Mouse (Mus musculus) liver, postnatal 0 days (tissue): ENCODE measurements at regions not wholly inside any gene's neighbourhood (a gene's known extent, or its start where the extent isn't known, plus 50 kb on each side); places are given as distances from the start of the nearest gene placed in this dataset.

ENCODE experiments used
- ATAC-seq: fragments of 200-750 bp; cut with Nextera tagmentation; 2 replicates; pipeline ENCODE4 v1.8.0; 2017; ENCODE audit warnings: mild to moderate bottlenecking, moderate library complexity
- DNase-seq: peaks from one replicate; pipeline ENCODE4 v3.0.0-alpha.2; 2016
- H3K27ac ChIP-seq: fragments of 300-500 bp; sonication (generic); 2 replicates; pipeline ENCODE4 v1.5.1; 2014; ENCODE audit warnings: antibody characterized with exemption, moderate library complexity, mild to moderate bottlenecking, low read depth
- H3K27me3 ChIP-seq: fragments of 300-500 bp; sonication (generic); 2 replicates; pipeline ENCODE4 v1.6.1; 2014; ENCODE audit warnings: low read length, control low read depth, mixed read lengths; ENCODE audit not compliant: insufficient read depth
- H3K36me3 ChIP-seq: fragments of 300-500 bp; sonication (generic); replicated peaks from 2 replicates; pipeline ENCODE4 v1.6.1; 2014; ENCODE audit warnings: mild to moderate bottlenecking, control low read depth, low read length, moderate library complexity, mixed read lengths; ENCODE audit not compliant: insufficient read depth
- H3K4me1 ChIP-seq: fragments of 300-500 bp; sonication (generic); 2 replicates; pipeline ENCODE4 v1.6.1; 2014; ENCODE audit warnings: antibody characterized with exemption, mild to moderate bottlenecking, control low read depth; ENCODE audit not compliant: insufficient read depth
- H3K4me2 ChIP-seq: fragments of 300-500 bp; sonication (generic); 2 replicates; pipeline ENCODE4 v1.6.1; 2014; ENCODE audit warnings: low read depth, mild to moderate bottlenecking, low read length, moderate library complexity, mixed read lengths
- H3K4me3 ChIP-seq: fragments of 300-500 bp; sonication (generic); 2 replicates; pipeline ENCODE4 v1.5.1; 2014; ENCODE audit warnings: low read depth, low read length
- H3K9ac ChIP-seq: fragments of 300-500 bp; sonication (generic); replicated peaks from 2 replicates; pipeline ENCODE4 v1.6.1; 2014; ENCODE audit warnings: mild to moderate bottlenecking, moderate library complexity
- H3K9me3 ChIP-seq: fragments of 300-500 bp; sonication (generic); 2 replicates; pipeline ENCODE4 v1.6.1; 2016; ENCODE audit warnings: mild to moderate bottlenecking, control low read depth, low read length, mixed read lengths
- CTCF ChIP-seq: sonication (generic); IDR thresholded peaks from 2 replicates; pipeline ENCODE4 v1.5.1; 2016; ENCODE audit warnings: antibody characterized with exemption, low read depth
- EP300 ChIP-seq: IDR thresholded peaks from 2 replicates; pipeline ENCODE4 v1.6.1; 2016; ENCODE audit warnings: antibody characterized with exemption, low read depth, mild to moderate bottlenecking
- WGBS: fragments of 180-500 bp; shearing (Covaris S2); extraction: QIAGEN DNeasy Blood & Tissue Kit; methylation state at CpG from one replicate; pipeline ENCODE4 v1.1.7; 2014; ENCODE audit not compliant: insufficient replicate concordance; 5-methylcytosine and 5-hydroxymethylcytosine counted together

- Histone ChIP-seq H3K4me2 (no peak overlapping the region), H3K9ac (no peak overlapping the region), H3K36me3 (no peaks in the 10 kb centered on the region), H3K4me3 (no peak overlapping the region), H3K9me3 (no peaks in the 10 kb centered on the region), H3K4me1 (no peaks in the 10 kb centered on the region), H3K27me3 (no peaks in the 10 kb centered on the region), H3K27ac (no peak overlapping the region)
- ATAC-seq, result no peak
- no peak for DNase-seq
- TF ChIP-seq CTCF (no peak), EP300 (no peak)
These were observed 143.4 kb downstream of the Tmem161b start for GRCm38 (mm10) chr13:84365503-84365902.

GRCm38 (mm10) chr13:84366017-84366416 is 143.9 kb downstream of the Tmem161b start:
- no peak for DNase-seq
- ATAC-seq, result no peak
- Histone ChIP-seq H3K9ac (no peak overlapping the region), H3K36me3 (no peaks in the 10 kb centered on the region), H3K4me1 (no peaks in the 10 kb centered on the region), H3K4me3 (no peak overlapping the region), H3K4me2 (no peak overlapping the region), H3K27ac (no peak overlapping the region), H3K27me3 (no peaks in the 10 kb centered on the region), H3K9me3 (no peaks in the 10 kb centered on the region)
- TF ChIP-seq EP300 (no peak), CTCF (no peak)

GRCm38 (mm10) chr13:84366839-84367238 is 144.7 kb downstream of the Tmem161b start:
- TF ChIP-seq CTCF (no peak), EP300 (no peak)
- Histone ChIP-seq H3K4me2 (no peak overlapping the region), H3K4me1 (no peaks in the 10 kb centered on the region), H3K27me3 (no peaks in the 10 kb centered on the region), H3K9me3 (no peaks in the 10 kb centered on the region), H3K9ac (no peak overlapping the region), H3K27ac (no peak overlapping the region), H3K4me3 (no peak overlapping the region), H3K36me3 (no peaks in the 10 kb centered on the region)
- no peak for DNase-seq
- 88% methylated on average over 1 of the region's 1 CpGs for WGBS
- ATAC-seq, result no peak

GRCm38 (mm10) chr13:84368225-84368624 is 146.1 kb downstream of the Tmem161b start:
- WGBS, result 67% methylated on average over 2 of the region's 2 CpGs

GRCm38 (mm10) chr13:84374711-84375257 is 152.7 kb downstream of the Tmem161b start:
- Histone ChIP-seq H3K4me1 (no peaks in the 10 kb centered on the region), H3K4me2 (no peak overlapping the region), H3K36me3 (no peaks in the 10 kb centered on the region), H3K27me3 (no peaks in the 10 kb centered on the region), H3K9me3 (no peaks in the 10 kb centered on the region), H3K9ac (no peak overlapping the region), H3K27ac (no peak overlapping the region), H3K4me3 (no peak overlapping the region)
- ATAC-seq (no peak), DNase-seq (no peak)
- 76% methylated on average over 4 of the region's 4 CpGs for WGBS
- TF ChIP-seq CTCF (no peak), EP300 (no peak)

More at GRCm38 (mm10) chr13:84368225-84368624, 146.1 kb downstream of the Tmem161b start:
- H3K9me3 ChIP-seq, result no peaks in the 10 kb centered on the region
- H3K4me1 ChIP-seq, result no peaks in the 10 kb centered on the region
- no peak for DNase-seq
- H3K27me3 ChIP-seq, result no peaks in the 10 kb centered on the region
- no peak for TF ChIP-seq CTCF
- no peak for TF ChIP-seq EP300
- H3K4me2 ChIP-seq, result no peak overlapping the region
- H3K27ac ChIP-seq, result no peak overlapping the region
- no peak for ATAC-seq
- no peak overlapping the region for H3K9ac ChIP-seq
- H3K4me3 ChIP-seq, result no peak overlapping the region
- no peaks in the 10 kb centered on the region for H3K36me3 ChIP-seq

GRCm38 (mm10) chr13:84375941-84376340 is 153.8 kb downstream of the Tmem161b start:
- 70% methylated on average over 4 of the region's 4 CpGs for WGBS
- H3K4me2 ChIP-seq, result no peak overlapping the region
- H3K27ac ChIP-seq, result no peak overlapping the region
- TF ChIP-seq CTCF, result no peak
- no peak for TF ChIP-seq EP300
- DNase-seq (no peak), ATAC-seq (no peak)
- H3K36me3 ChIP-seq, result no peaks in the 10 kb centered on the region
- no peak overlapping the region for H3K4me3 ChIP-seq
- no peaks in the 10 kb centered on the region for H3K4me1 ChIP-seq
- no peaks in the 10 kb centered on the region for H3K27me3 ChIP-seq
- H3K9ac ChIP-seq, result no peak overlapping the region
- H3K9me3 ChIP-seq, result no peaks in the 10 kb centered on the region
